16 mouse cellular contexts compared by ENCODE assay signal in genomic region chr15:88668693-88669092, GRCm38 (mm10).
"Had no signal": no experiment of that assay in that cellular context is flagged by ENCODE, and none has a peak within 500 bp of the region (broad histone marks: within the 10 kb centered on the region; RNA-seq: fewer than 3 reads in every experiment).

No protein-coding gene starts in this region.

- H3K9me3 ChIP-seq: neural tube, embryonic 13.5 days; neural tube, embryonic 15.5 days; stomach, embryonic 15.5 days had no signal

- H3K27me3 ChIP-seq: neural tube, embryonic 13.5 days; neural tube, embryonic 15.5 days; stomach, embryonic 15.5 days had no signal

- H3K27ac ChIP-seq: neural tube, embryonic 13.5 days; neural tube, embryonic 15.5 days; stomach, embryonic 15.5 days; stomach, postnatal 0 days had no signal

- H3K9ac ChIP-seq: neural tube, embryonic 13.5 days; neural tube, embryonic 15.5 days; stomach, embryonic 15.5 days had no signal

- H3K4me3 ChIP-seq: neural tube, embryonic 13.5 days; neural tube, embryonic 15.5 days; stomach, embryonic 15.5 days had no signal

- H3K36me3 ChIP-seq: neural tube, embryonic 13.5 days; neural tube, embryonic 15.5 days; stomach, embryonic 15.5 days had no signal

- H3K4me2 ChIP-seq: neural tube, embryonic 13.5 days; neural tube, embryonic 15.5 days; stomach, embryonic 15.5 days had no signal

- DNase-seq: retina, postnatal 1 day; right cerebral cortex, adult 18-20 months; right cerebral cortex, postnatal 14 days; right cerebral cortex, postnatal 25 days; right cerebral cortex, postnatal 4 days; spleen, adult 18-20 months; thymus, adult 18-20 months; thymus, adult 2 months; thymus, postnatal 14 days; thymus, postnatal 25 days; thymus, postnatal 36 days; thymus, postnatal 4 days had no signal

- H3K4me1 ChIP-seq: neural tube, embryonic 13.5 days; neural tube, embryonic 15.5 days; stomach, embryonic 15.5 days had no signal
